Mouse (Mus musculus) stomach, postnatal 0 days (tissue): ENCODE measurements around the gene Mmrn1.

Experiments
- CTCF ChIP-seq: IDR thresholded peaks from 2 replicates; pipeline ENCODE4 v1.5.1; 2016; ENCODE audit warnings: antibody characterized with exemption, low read depth, mild to moderate bottlenecking, moderate library complexity
- EP300 ChIP-seq: optimal IDR thresholded peaks from 2 replicates; pipeline ENCODE3; 2016; ENCODE audit warnings: antibody characterized with exemption

DNA sequence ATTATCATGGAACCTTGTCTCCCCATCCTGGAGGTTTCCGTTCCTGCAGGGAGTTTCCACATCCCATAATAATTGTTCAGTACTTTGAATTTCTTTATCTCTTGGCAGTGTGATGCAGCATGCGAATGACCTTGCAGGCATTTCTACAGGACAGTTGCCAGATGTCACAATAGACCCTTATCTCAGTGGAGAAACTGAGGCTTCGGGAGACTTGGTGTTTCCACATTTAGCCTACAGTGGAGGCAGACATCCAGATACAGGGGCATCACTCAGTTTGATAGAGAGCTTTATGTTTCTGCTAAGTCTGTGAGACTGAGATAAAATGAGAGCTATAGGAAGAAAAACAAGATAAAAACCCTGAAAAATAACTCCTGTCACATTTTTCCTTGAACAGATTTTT is 63.0 kb downstream of the Mmrn1 start:
- TF ChIP-seq CTCF, result no peak
- TF ChIP-seq EP300, result no peak
